Mouse (Mus musculus) G1E (cell line): Measurements from ENCODE around the gene Hspa1l. TPM values are rescaled to one million over a fixed set of nuclear protein-coding genes. Genes with fewer than 3 reads are reported as not detected.
"Not testable (repeated sequence)": the region's sequence is repeated elsewhere in the genome, so short reads cannot be mapped to it uniquely, and the experiment has no call there.

ENCODE experiments used
- ATAC-seq: 2 replicates; pipeline ENCODE4 v1.8.0; 2016; ENCODE audit warnings: mild to moderate bottlenecking; ENCODE audit not compliant: insufficient number of reproducible peaks, poor library complexity, low FRiP score, severe bottlenecking; ENCODE audit errors: extremely low read depth
- DNase-seq: peaks from one replicate; pipeline ENCODE4 v3.0.0; 2012; ENCODE audit warnings: low spot score
- H3K27me3 ChIP-seq: 2 replicates; pipeline ENCODE4 v1.6.1; 2012; ENCODE audit warnings: mild to moderate bottlenecking, low read length, inconsistent platforms; ENCODE audit not compliant: insufficient read depth
- H3K36me3 ChIP-seq: replicated peaks from 2 replicates; pipeline ENCODE3; 2012; ENCODE audit warnings: mild to moderate bottlenecking, inconsistent platforms
- H3K4me1 ChIP-seq: 2 replicates; pipeline ENCODE4 v1.6.1; 2012; ENCODE audit warnings: low read depth, low read length, inconsistent platforms, mixed read lengths; ENCODE audit not compliant: insufficient read depth
- H3K4me3 ChIP-seq: 2 replicates; pipeline ENCODE4 v1.5.1; 2012; ENCODE audit warnings: low read depth, mild to moderate bottlenecking, inconsistent platforms, low read length, moderate library complexity, mixed read lengths
- H3K9me3 ChIP-seq: replicated peaks from 2 replicates; pipeline ENCODE4 v1.6.1; 2012; ENCODE audit warnings: inconsistent platforms
- CTCF ChIP-seq: IDR thresholded peaks from 2 replicates; pipeline ENCODE4 v1.5.1; 2012; ENCODE audit warnings: low read depth, low read length, inconsistent platforms, mixed read lengths
- GATA1 ChIP-seq: IDR thresholded peaks from 2 replicates; pipeline ENCODE4 v1.6.1; 2012; ENCODE audit warnings: borderline replicate concordance, low read length, inconsistent platforms, mixed read lengths
- GATA2 ChIP-seq: IDR thresholded peaks from 2 replicates; pipeline ENCODE4 v1.6.1; 2012; ENCODE audit warnings: low read depth, low read length, inconsistent platforms, borderline replicate concordance
- POLR2AphosphoS5 ChIP-seq: IDR thresholded peaks from 2 replicates; pipeline ENCODE4 v1.6.1; 2012; ENCODE audit warnings: low read depth, low read length, inconsistent platforms; ENCODE audit not compliant: insufficient replicate concordance
- TAL1 ChIP-seq: conservative IDR thresholded peaks from 2 replicates; pipeline ENCODE4 v1.6.1; 2012; ENCODE audit warnings: low read depth, low read length, inconsistent platforms, mixed read lengths
- polyA plus RNA-seq: library from polyadenylated mRNA; stranded (reverse); fragments of >175 nt; gene quantifications from 2 replicates; pipeline ENCODE4 v1.2.3, GENCODE M21; 2012
- total RNA-seq, 2 experiments: library from RNA; stranded (forward) in 1 of 2; stranded (reverse) in 1 of 2; fragments of 200-1000 nt in 1 of 2; fragments of >200 nt in 1 of 2; fragmentation: Nextera tagmentation in 1 of 2; gene quantifications; 2 replicates each; pipeline ENCODE4 v1.2.3; 2014 to 2017

The Hspa1l gene
- total and polyA plus RNA-seq, 3 experiments = 0.05 TPM; not detected in 2

GRCm38 (mm10) chr17:35003022-35003838, 30.7 kb downstream of the Hspa1l start:
- Histone ChIP-seq H3K27me3 (peaks cover 3% of the 10 kb centered on the region; the same call in 1 of the 2 replicates), H3K4me3 (peak overlapping the region; percentile 76), H3K36me3 (peaks cover 69% of the 10 kb centered on the region), H3K4me1 (peaks cover 80% of the 10 kb centered on the region), H3K9me3 (peaks cover 17% of the 10 kb centered on the region)
- no peak for ATAC-seq
- no peak for DNase-seq
- TF ChIP-seq CTCF = no peak
- no peak for TF ChIP-seq GATA2
- no peak for TF ChIP-seq POLR2AphosphoS5
- no peak for TF ChIP-seq GATA1
- TF ChIP-seq TAL1 = no peak

- Histone ChIP-seq H3K27me3 (peaks cover 3% of the 10 kb centered on the region; the same call in 1 of the 2 replicates), H3K9me3 (peaks cover 7% of the 10 kb centered on the region), H3K4me1 (peaks cover 78% of the 10 kb centered on the region), H3K36me3 (peaks cover 69% of the 10 kb centered on the region), H3K4me3 (peak overlapping the region; percentile 72)
- DNase-seq = no peak
- ATAC-seq = 0 out of 2 replicates have a peak, but pooled peaks have one; percentile 15
- TF ChIP-seq CTCF (no peak), TAL1 (peak; percentile 46; the same call in 1 of the 2 replicates), POLR2AphosphoS5 (no peak), GATA2 (no peak)
These were observed 31.7 kb downstream of the Hspa1l start for GRCm38 (mm10) chr17:35004075-35004717.

GRCm38 (mm10) chr17:35005158-35005557, 32.7 kb downstream of the Hspa1l start:
- H3K4me3 ChIP-seq = peak overlapping the region; percentile 72
- DNase-seq = no peak
- H3K4me1 ChIP-seq = peaks cover 74% of the 10 kb centered on the region
- H3K9me3 ChIP-seq = no peaks in the 10 kb centered on the region
- TF ChIP-seq GATA1 (no peak), POLR2AphosphoS5 (no peak), TAL1 (no peak)
- peaks cover 70% of the 10 kb centered on the region for H3K36me3 ChIP-seq
- H3K27me3 ChIP-seq = peaks cover 3% of the 10 kb centered on the region; the same call in 1 of the 2 replicates
- ATAC-seq = no peak

GRCm38 (mm10) chr17:35005902-35006301, 33.4 kb downstream of the Hspa1l start:
- not testable (repeated sequence) for ATAC-seq, H3K9me3 ChIP-seq, DNase-seq, H3K27me3 ChIP-seq
- Histone ChIP-seq H3K4me3 (peak overlapping the region; percentile 72; the same call in 1 of the 2 replicates), H3K4me1 (peaks cover 77% of the 10 kb centered on the region), H3K36me3 (peaks cover 77% of the 10 kb centered on the region)

GRCm38 (mm10) chr17:35007387-35007991, 35.0 kb downstream of the Hspa1l start:
- no peak for ATAC-seq
- Histone ChIP-seq H3K36me3 (peaks cover 89% of the 10 kb centered on the region), H3K9me3 (no peaks in the 10 kb centered on the region), H3K4me3 (no peak overlapping the region), H3K4me1 (peaks cover 79% of the 10 kb centered on the region), H3K27me3 (peaks cover 3% of the 10 kb centered on the region; the same call in 1 of the 2 replicates)
- no peak for TF ChIP-seq POLR2AphosphoS5
- no peak for TF ChIP-seq GATA2
- no peak for TF ChIP-seq CTCF
- no peak for TF ChIP-seq TAL1
- no peak for TF ChIP-seq GATA1
- no peak for DNase-seq

GRCm38 (mm10) chr17:35009586-35009985, 37.1 kb downstream of the Hspa1l start:
- DNase-seq = no peak
- no peak for TF ChIP-seq GATA1
- no peak for TF ChIP-seq TAL1
- no peak for TF ChIP-seq CTCF
- no peak for TF ChIP-seq POLR2AphosphoS5
- no peak for TF ChIP-seq GATA2
- no peaks in the 10 kb centered on the region for H3K9me3 ChIP-seq
- H3K27me3 ChIP-seq = peaks cover 3% of the 10 kb centered on the region; the same call in 1 of the 2 replicates
- no peak overlapping the region for H3K4me3 ChIP-seq
- H3K36me3 ChIP-seq = peaks cover 94% of the 10 kb centered on the region
- peaks cover 79% of the 10 kb centered on the region for H3K4me1 ChIP-seq
- ATAC-seq = no peak
